Mouse (Mus musculus) cortical plate, adult 2 months (tissue): ENCODE measurements around the gene Wipf3. TPM values are rescaled to one million over a fixed set of nuclear protein-coding genes. Genes with fewer than 3 reads are reported as not detected.
A peak's percentile ranks its signal among the peaks of the same experiment; 100 is the strongest.

Experiments
- H3K27ac ChIP-seq: fragments of 200-500 bp; 2 replicates; pipeline ENCODE4 v1.5.1; 2012; ENCODE audit warnings: low read length, control low read depth, inconsistent platforms; ENCODE audit not compliant: insufficient read depth
- H3K4me1 ChIP-seq: fragments of 200-500 bp; 2 replicates; pipeline ENCODE4 v1.6.1; 2011; ENCODE audit warnings: low read length; ENCODE audit not compliant: control insufficient read depth, insufficient read depth
- H3K4me3 ChIP-seq: fragments of 200-500 bp; 2 replicates; pipeline ENCODE4 v1.5.1; 2011; ENCODE audit warnings: mild to moderate bottlenecking, low read length, control low read depth; ENCODE audit not compliant: insufficient read depth
- CTCF ChIP-seq: fragments of 200-500 bp; IDR thresholded peaks from 2 replicates; pipeline ENCODE4 v1.5.1; 2011; ENCODE audit warnings: mild to moderate bottlenecking, control low read depth, low read length; ENCODE audit not compliant: insufficient read depth; ENCODE audit errors: extremely low read depth
- POLR2A ChIP-seq: fragments of 200-500 bp; IDR thresholded peaks from 2 replicates; pipeline ENCODE4 v1.6.1; 2011; ENCODE audit warnings: mild to moderate bottlenecking, low read length, control low read depth; ENCODE audit not compliant: insufficient read depth; ENCODE audit errors: extremely low read depth
- polyA plus RNA-seq: library from polyadenylated mRNA; depleted of rRNA; stranded (reverse); fragments of >200 nt; gene quantifications from 2 replicates; pipeline ENCODE4 v1.2.3, GENCODE M21; 2012; rRNA removed

The Wipf3 gene
- 46.6 and 72.7 TPM in 2 replicates for polyA plus RNA-seq

GRCm38 (mm10) chr6:54429447-54430194 is at the start of gene Wipf3:
TSS of gene Wipf3 (plus strand) at chr6:54429603.
- Histone ChIP-seq H3K4me3 (peak within 1 kb of the TSS; percentile 90), H3K4me1 (peaks cover 6% of the 10 kb centered on the region), H3K27ac (peak within 1 kb of the TSS; percentile 95)
- TF ChIP-seq CTCF (no peak), POLR2A (peak; percentile 61)

DNA sequence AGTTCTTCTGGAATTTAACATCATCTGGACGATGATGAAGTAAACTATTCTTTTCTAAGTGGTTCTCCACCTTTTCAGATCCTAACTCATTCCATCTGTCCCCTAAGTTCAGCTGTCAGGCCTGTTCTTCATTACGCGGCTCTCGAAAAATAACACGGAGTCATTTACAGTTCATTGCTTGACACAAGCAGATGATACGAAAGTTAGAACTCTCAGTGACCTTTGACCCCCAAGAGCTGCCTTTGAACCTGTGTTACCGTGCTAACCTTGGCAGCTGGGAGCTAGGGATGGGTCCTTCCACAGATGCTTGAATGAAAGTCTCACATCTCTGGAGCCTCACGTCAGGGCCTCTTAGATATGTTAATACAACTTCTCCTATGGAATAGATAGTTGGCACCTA is 46.8 kb upstream of the Wipf3 start:
- Histone ChIP-seq H3K4me1 (peaks cover 11% of the 10 kb centered on the region), H3K4me3 (no peak overlapping the region), H3K27ac (no peak overlapping the region)
- no peak for TF ChIP-seq CTCF
- TF ChIP-seq POLR2A: no peak

- Histone ChIP-seq H3K27ac (no peak overlapping the region), H3K4me1 (peaks cover 12% of the 10 kb centered on the region), H3K4me3 (no peak overlapping the region)
- no peak for TF ChIP-seq POLR2A
- no peak for TF ChIP-seq CTCF
Measured at GRCm38 (mm10) chr6:54383893-54384524, 45.4 kb upstream of the Wipf3 start.

- TF ChIP-seq POLR2A (no peak), CTCF (no peak)
- no peak overlapping the region for H3K4me3 ChIP-seq
- peaks cover 14% of the 10 kb centered on the region for H3K4me1 ChIP-seq
- no peak overlapping the region for H3K27ac ChIP-seq
Measured at GRCm38 (mm10) chr6:54384777-54385176, 44.6 kb upstream of the Wipf3 start.

- TF ChIP-seq CTCF: no peak
- TF ChIP-seq POLR2A: no peak
- Histone ChIP-seq H3K27ac (0 out of 2 replicates have a peak overlapping the region, but pooled peaks have one; percentile 42), H3K4me1 (peaks cover 14% of the 10 kb centered on the region), H3K4me3 (no peak overlapping the region)
Measured at GRCm38 (mm10) chr6:54386429-54386828, 43.0 kb upstream of the Wipf3 start.

DNA sequence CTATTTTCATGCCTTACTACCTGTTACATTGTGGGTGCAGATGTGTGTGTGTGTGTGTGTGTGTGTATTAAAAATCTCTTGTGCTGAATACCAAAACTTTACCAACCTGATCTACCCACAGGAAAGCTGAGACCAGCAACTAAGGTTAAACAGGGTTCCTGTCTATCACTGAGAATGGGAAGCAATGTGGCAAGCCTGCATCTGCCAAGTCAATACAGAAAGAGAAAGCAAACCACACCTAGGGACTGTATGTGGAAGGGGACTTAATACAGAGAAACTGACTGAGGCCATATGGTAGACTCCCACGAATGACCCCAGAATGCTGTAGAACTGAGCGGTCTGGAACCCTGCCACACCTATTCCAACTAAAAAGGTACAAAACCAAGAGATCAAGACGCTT is 42.4 kb upstream of the Wipf3 start:
- H3K27ac ChIP-seq: peak overlapping the region; percentile 12
- H3K4me3 ChIP-seq: no peak overlapping the region
- no peak for TF ChIP-seq CTCF
- no peak for TF ChIP-seq POLR2A
- peaks cover 14% of the 10 kb centered on the region for H3K4me1 ChIP-seq

GRCm38 (mm10) chr6:54387751-54388150 is 41.7 kb upstream of the Wipf3 start:
- Histone ChIP-seq H3K4me1 (peaks cover 16% of the 10 kb centered on the region), H3K27ac (no peak overlapping the region), H3K4me3 (no peak overlapping the region)
- TF ChIP-seq CTCF: no peak
- TF ChIP-seq POLR2A: no peak

- Histone ChIP-seq H3K4me1 (peaks cover 16% of the 10 kb centered on the region), H3K27ac (no peak overlapping the region)
Measured at GRCm38 (mm10) chr6:54388690-54389275, 40.6 kb upstream of the Wipf3 start.

DNA sequence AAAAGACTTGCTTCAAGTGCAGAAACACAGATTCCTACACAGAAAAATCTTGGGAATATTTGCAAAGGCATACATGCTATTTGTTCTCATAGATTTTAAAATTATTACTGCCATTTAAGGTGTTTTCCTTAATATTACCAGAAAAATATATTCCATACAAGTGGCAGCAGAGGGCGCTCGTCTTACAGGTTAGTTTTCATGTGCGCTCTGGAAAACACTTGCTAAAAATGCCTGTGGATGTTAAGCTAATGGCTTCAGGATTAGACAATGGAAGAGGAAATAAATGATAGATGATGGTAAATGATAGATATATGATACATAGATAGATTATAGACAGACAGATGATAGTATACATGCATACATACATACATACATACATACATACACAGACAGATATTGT is 37.6 kb upstream of the Wipf3 start:
- H3K27ac ChIP-seq: no peak overlapping the region
- TF ChIP-seq CTCF (peak; percentile 62), POLR2A (no peak)
- H3K4me1 ChIP-seq: peaks cover 15% of the 10 kb centered on the region
- no peak overlapping the region for H3K4me3 ChIP-seq

More at GRCm38 (mm10) chr6:54388690-54389275, 40.6 kb upstream of the Wipf3 start:
- no peak overlapping the region for H3K4me3 ChIP-seq
- TF ChIP-seq POLR2A (no peak), CTCF (no peak)

GRCm38 (mm10) chr6:54393886-54394285 is 35.5 kb upstream of the Wipf3 start:
- Histone ChIP-seq H3K4me1 (peaks cover 9% of the 10 kb centered on the region), H3K4me3 (no peak overlapping the region), H3K27ac (no peak overlapping the region)
- TF ChIP-seq POLR2A (no peak), CTCF (no peak)
